Mouse (Mus musculus) bone marrow, adult 2 months (tissue): ENCODE measurements around the gene Ubtf.

Experiments used
- CTCF ChIP-seq: fragments of 200-500 bp; IDR thresholded peaks from 2 replicates; pipeline ENCODE4 v1.5.1; 2011; ENCODE audit warnings: low read length, control low read depth; ENCODE audit not compliant: control insufficient read depth, insufficient read depth
- POLR2A ChIP-seq: fragments of 200-500 bp; IDR thresholded peaks from 2 replicates; pipeline ENCODE4 v1.6.1; 2011; ENCODE audit warnings: low read depth, mild to moderate bottlenecking, control low read depth, low read length, borderline replicate concordance; ENCODE audit not compliant: control insufficient read depth

GRCm38 (mm10) chr11:102317901-102318575 is 1.5 kb downstream of the Ubtf start:
- TF ChIP-seq CTCF (no peak), POLR2A (peak; percentile 39; the same call in 1 of the 2 replicates)
